ENCODE assay signal across 7 mouse cellular contexts in genomic region chr17:12793660-12794406, GRCm38 (mm10). TPM values are rescaled to one million over a fixed set of nuclear protein-coding genes. Genes with fewer than 3 reads are reported as not detected.
DNase-seq lines count a peak whose midpoint lies in the region; ATAC-seq lines count a peak whose summit lies in the region.

No protein-coding gene starts in this region.

- DNase-seq in adrenal gland, adult 2 months = peak; percentile 67
- DNase-seq in embryonic facial prominence, embryonic 14.5 days (ENCODE audit: low spot score) = peak; percentile 92
- peak; percentile 83 to 90 for DNase-seq in kidney, postnatal 25 days
- DNase-seq in lung, postnatal 36 days = peak; percentile 77
- DNase-seq in frontal cortex, adult 2 months (ENCODE audit: extremely low spot score in 1 of 2, low spot score in 1 of 2) = no peak

- ATAC-seq in CD4-positive, CD25-positive, alpha-beta regulatory T cell, adult 4 months = peak; percentile 13
- ATAC-seq in embryonic facial prominence, embryonic 14.5 days (ENCODE audit: low read depth) = peak; percentile 63
- ATAC-seq in heart, embryonic 15.5 days (replicated peaks; ENCODE audit: insufficient number of reproducible peaks, insufficient read depth, low FRiP score, low read depth) = peak; percentile 23

- no peaks in the 10 kb centered on the region for H3K27me3 ChIP-seq in embryonic facial prominence, embryonic 14.5 days (replicated peaks; ENCODE audit: control insufficient read depth, insufficient read depth, low read length)
- H3K27me3 ChIP-seq in heart, embryonic 15.5 days = no peaks in the 10 kb centered on the region

- H3K27ac ChIP-seq in embryonic facial prominence, embryonic 14.5 days (replicated peaks; ENCODE audit: low read depth, low read length) = peak overlapping the region; percentile 91
- H3K27ac ChIP-seq in heart, embryonic 15.5 days = peak overlapping the region; percentile 96

- no peaks in the 10 kb centered on the region for H3K36me3 ChIP-seq in embryonic facial prominence, embryonic 14.5 days (ENCODE audit: control insufficient read depth, insufficient read depth, low read length)
- H3K36me3 ChIP-seq in heart, embryonic 15.5 days = no peaks in the 10 kb centered on the region; the same call in 1 of the 2 replicates

- WGBS in embryonic facial prominence, embryonic 14.5 days = 13% methylated on average over 8 of the region's 8 CpGs
- 12% methylated on average over 8 of the region's 8 CpGs for WGBS in heart, embryonic 15.5 days

- peaks cover under 1% of the 10 kb centered on the region for H3K9me3 ChIP-seq in embryonic facial prominence, embryonic 14.5 days (ENCODE audit: control insufficient read depth, low read length)
- H3K9me3 ChIP-seq in heart, embryonic 15.5 days (replicated peaks) = no peaks in the 10 kb centered on the region

- 0 out of 2 replicates have a peak overlapping the region, but pooled peaks have one; percentile 16 for H3K9ac ChIP-seq in embryonic facial prominence, embryonic 14.5 days (ENCODE audit: low read depth, low read length)
- no peak overlapping the region for H3K9ac ChIP-seq in heart, embryonic 15.5 days

- peak overlapping the region; percentile 23; the same call in 1 of the 2 replicates for H3K4me2 ChIP-seq in embryonic facial prominence, embryonic 14.5 days (ENCODE audit: low read depth, low read length)
- H3K4me2 ChIP-seq in heart, embryonic 15.5 days = 0 out of 2 replicates have a peak overlapping the region, but pooled peaks have one; percentile 11

- peaks cover 57% of the 10 kb centered on the region for H3K4me1 ChIP-seq in embryonic facial prominence, embryonic 14.5 days (ENCODE audit: control insufficient read depth, insufficient read depth, low read length)
- peaks cover 83% of the 10 kb centered on the region for H3K4me1 ChIP-seq in heart, embryonic 15.5 days (replicated peaks)

- H3K4me3 ChIP-seq in embryonic facial prominence, embryonic 14.5 days (ENCODE audit: low read depth, low read length) = no peak overlapping the region
- no peak overlapping the region for H3K4me3 ChIP-seq in heart, embryonic 15.5 days

RNA-seq across cellular contexts. Expression of gene Igf2r, which starts 24.4 kb away (rescaled TPM):
- 10 to 100 TPM; 45.2 to 46.1 TPM for polyA plus RNA-seq in CD4-positive, CD25-positive, alpha-beta regulatory T cell, adult 4 months (2017; shearing (Covaris generic))
- total RNA-seq in adrenal gland, adult 2 months (2021) = 10 to 100 TPM; 66.8 to 74.7 TPM
- 21.9 and 23.2 TPM in 2 replicates for polyA plus RNA-seq in adrenal gland, adult 2 months (2012; rRNA removed)
- 66.0 and 67.5 TPM in 2 replicates for polyA plus RNA-seq in embryonic facial prominence, embryonic 14.5 days (2014; fragmentation: Nextera tagmentation; extraction: Ambion mirVana)
- polyA plus RNA-seq in heart, embryonic 15.5 days (2015; fragmentation: Nextera tagmentation; extraction: Ambion mirVana) = 121 and 127 TPM in 2 replicates
- polyA plus RNA-seq in frontal cortex, adult 2 months (2012; rRNA removed) = 12.7 and 14.8 TPM in 2 replicates

Comparison
In these comparisons a context has a peak if more than half of its experiments do, and no peak if none do; other contexts are left out.
1. ATAC-seq: peak in every context shown above with its lines; median percentile 63 in embryonic facial prominence, embryonic 14.5 days; 23 in heart, embryonic 15.5 days; 13 in CD4-positive, CD25-positive, alpha-beta regulatory T cell, adult 4 months.
2. DNase-seq: peak in adrenal gland, adult 2 months (single experiment), embryonic facial prominence, embryonic 14.5 days (single experiment), kidney, postnatal 25 days (2 of 2) and lung, postnatal 36 days (single experiment); none in frontal cortex, adult 2 months (0 of 2).